Mouse (Mus musculus) MEL (cell line): Measurements from ENCODE around the gene Nes. TPM values are rescaled to one million over a fixed set of nuclear protein-coding genes. Genes with fewer than 3 reads are reported as not detected.
A peak's percentile ranks its signal among the peaks of the same experiment; 100 is the strongest.

ENCODE experiments used
- DNase-seq: peaks from one replicate; pipeline ENCODE4 v3.0.0; 2011; ENCODE audit warnings: low read depth, low spot score
- H3K27ac ChIP-seq: 2 replicates; pipeline ENCODE4 v1.5.1; 2012; ENCODE audit warnings: low read depth, mild to moderate bottlenecking, control low read depth, low read length, moderate library complexity; ENCODE audit not compliant: control insufficient read depth
- H3K27me3 ChIP-seq, 2 experiments: fragments of 150-350 bp in 1 of 2; sonication (generic) in 1 of 2; 2 replicates each; pipeline ENCODE4 v1.6.1; 2012; ENCODE audit warnings: low read length in 2 of 2, mild to moderate bottlenecking in 2 of 2, improper control_type of control experiment in 1 of 2, moderate library complexity in 1 of 2; ENCODE audit not compliant: insufficient read depth in 2 of 2, control insufficient read depth in 1 of 2
- H3K36me3 ChIP-seq, 2 experiments: 2 replicates each; pipeline ENCODE4 v1.6.1; 2012 to 2014; ENCODE audit warnings: low read length in 2 of 2, improper control_type of control experiment in 1 of 2, inconsistent platforms in 1 of 2, mild to moderate bottlenecking in 1 of 2; ENCODE audit not compliant: insufficient read depth in 2 of 2, control insufficient read depth in 1 of 2
- H3K4me1 ChIP-seq, 2 experiments: fragments of 150-350 bp in 1 of 2; sonication (generic) in 1 of 2; 2 replicates each; pipeline ENCODE4 v1.6.1; 2012; ENCODE audit warnings: low read length in 2 of 2, improper control_type of control experiment in 1 of 2, mild to moderate bottlenecking in 1 of 2; ENCODE audit not compliant: insufficient read depth in 2 of 2, control insufficient read depth in 1 of 2
- H3K4me3 ChIP-seq, 2 experiments: fragments of 150-350 bp in 1 of 2; sonication (generic) in 1 of 2; 2 replicates each; pipeline ENCODE4 v1.5.1; 2012; ENCODE audit warnings: low read depth in 2 of 2, low read length in 2 of 2, mild to moderate bottlenecking in 2 of 2, moderate library complexity in 2 of 2, control low read depth in 1 of 2, improper control_type of control experiment in 1 of 2; ENCODE audit not compliant: control insufficient read depth in 1 of 2, insufficient read depth in 1 of 2
- H3K79me2 ChIP-seq: 2 replicates; pipeline ENCODE4 v1.6.1; 2012; ENCODE audit warnings: mild to moderate bottlenecking, low read length, moderate library complexity; ENCODE audit not compliant: control insufficient read depth, poor library complexity, insufficient read depth
- H3K9ac ChIP-seq: 2 replicates; pipeline ENCODE4 v1.6.1; 2012; ENCODE audit warnings: low read depth, mild to moderate bottlenecking, control low read depth, low read length, moderate library complexity; ENCODE audit not compliant: control insufficient read depth, poor library complexity, severe bottlenecking
- H3K9me3 ChIP-seq: fragments of 150-350 bp; sonication (generic); replicated peaks from 2 replicates; pipeline ENCODE4 v1.6.1; 2012; ENCODE audit warnings: mild to moderate bottlenecking, low read length, improper control_type of control experiment, moderate library complexity; ENCODE audit not compliant: insufficient read depth
- BHLHE40 ChIP-seq: IDR thresholded peaks from 2 replicates; pipeline ENCODE4 v1.6.1; 2012; ENCODE audit warnings: low read depth, mild to moderate bottlenecking, inconsistent platforms, low read length, improper control_type of control experiment, borderline replicate concordance
- CHD1 ChIP-seq: IDR thresholded peaks from 2 replicates; pipeline ENCODE4 v1.6.1; 2012; ENCODE audit warnings: low read depth, mild to moderate bottlenecking, inconsistent platforms, low read length, improper control_type of control experiment
- CTCF ChIP-seq, 3 experiments: IDR thresholded peaks in 2 of 3; conservative IDR thresholded peaks in 1 of 3; 2 replicates each; pipeline ENCODE4 v1.5.1; 2011 to 2012; ENCODE audit warnings: low read length in 3 of 3, low read depth in 2 of 3, mild to moderate bottlenecking in 2 of 3, improper control_type of control experiment in 1 of 3, inconsistent platforms in 1 of 3, mixed read lengths in 1 of 3, moderate library complexity in 1 of 3; ENCODE audit not compliant: control insufficient read depth in 1 of 3, insufficient read depth in 1 of 3, poor library complexity in 1 of 3, severe bottlenecking in 1 of 3
- ELF1 ChIP-seq: IDR thresholded peaks from 2 replicates; pipeline ENCODE4 v1.6.1; 2014; ENCODE audit warnings: low read depth, mild to moderate bottlenecking, inconsistent platforms, low read length, improper control_type of control experiment, moderate library complexity
- ETS1 ChIP-seq: IDR thresholded peaks from 2 replicates; pipeline ENCODE4 v1.6.1; 2012; ENCODE audit warnings: low read depth, mild to moderate bottlenecking, inconsistent platforms, low read length, improper control_type of control experiment, moderate library complexity
- MAX ChIP-seq: IDR thresholded peaks from 2 replicates; pipeline ENCODE4 v1.6.1; 2011; ENCODE audit warnings: low read length, improper control_type of control experiment
- MAZ ChIP-seq: IDR thresholded peaks from 2 replicates; pipeline ENCODE4 v1.6.1; 2012; ENCODE audit warnings: low read depth, mild to moderate bottlenecking, inconsistent platforms, low read length, improper control_type of control experiment
- MYC ChIP-seq: IDR thresholded peaks from 2 replicates; pipeline ENCODE4 v1.6.1; 2011; ENCODE audit warnings: low read depth, mild to moderate bottlenecking, low read length, improper control_type of control experiment, moderate library complexity
- NELFE ChIP-seq: IDR thresholded peaks from 2 replicates; pipeline ENCODE4 v1.6.1; 2011; ENCODE audit warnings: low read depth, low read length, improper control_type of control experiment
- POLR2A ChIP-seq, 2 experiments: IDR thresholded peaks; 2 replicates each; pipeline ENCODE4 v1.6.1; 2011 to 2012; ENCODE audit warnings: low read length in 2 of 2, mild to moderate bottlenecking in 2 of 2, control low read depth in 1 of 2, improper control_type of control experiment in 1 of 2, low read depth in 1 of 2, moderate library complexity in 1 of 2; ENCODE audit not compliant: control insufficient read depth in 1 of 2, insufficient read depth in 1 of 2, poor library complexity in 1 of 2
- RAD21 ChIP-seq: IDR thresholded peaks from 2 replicates; pipeline ENCODE4 v1.6.1; 2011; ENCODE audit warnings: mild to moderate bottlenecking, low read depth, low read length, improper control_type of control experiment
- SIN3A ChIP-seq: IDR thresholded peaks from 2 replicates; pipeline ENCODE4 v1.6.1; 2012; ENCODE audit warnings: low read length, improper control_type of control experiment, inconsistent platforms
- SMC3 ChIP-seq: IDR thresholded peaks from 2 replicates; pipeline ENCODE4 v1.6.1; 2011; ENCODE audit warnings: low read depth, low read length, improper control_type of control experiment
- TBP ChIP-seq: IDR thresholded peaks from 2 replicates; pipeline ENCODE4 v1.8.0; 2011; ENCODE audit warnings: low read depth, low read length, improper control_type of control experiment
- TCF12 ChIP-seq: IDR thresholded peaks from 2 replicates; pipeline ENCODE4 v1.6.1; 2014; ENCODE audit warnings: low read depth, mild to moderate bottlenecking, inconsistent platforms, low read length, improper control_type of control experiment, moderate library complexity
- UBTF ChIP-seq: IDR thresholded peaks from 2 replicates; pipeline ENCODE4 v1.6.1; 2012; ENCODE audit warnings: low read depth, mild to moderate bottlenecking, inconsistent platforms, low read length, improper control_type of control experiment, moderate library complexity, borderline replicate concordance; ENCODE audit not compliant: insufficient read depth
- USF1 ChIP-seq: IDR thresholded peaks from 2 replicates; pipeline ENCODE4 v1.6.1; 2014; ENCODE audit warnings: low read depth, mild to moderate bottlenecking, inconsistent platforms, low read length, improper control_type of control experiment, moderate library complexity
- USF2 ChIP-seq, 2 experiments: IDR thresholded peaks; 2 replicates each; pipeline ENCODE4 v1.6.1; 2011 to 2012; ENCODE audit warnings: improper control_type of control experiment in 2 of 2, low read length in 2 of 2, borderline replicate concordance in 1 of 2, inconsistent platforms in 1 of 2, low read depth in 1 of 2, mild to moderate bottlenecking in 1 of 2; ENCODE audit not compliant: insufficient read depth in 1 of 2
- ZC3H11A ChIP-seq: IDR thresholded peaks from 2 replicates; pipeline ENCODE4 v1.6.1; 2012; ENCODE audit warnings: low read depth, mild to moderate bottlenecking, inconsistent platforms, low read length, improper control_type of control experiment
- ZKSCAN1 ChIP-seq: IDR thresholded peaks from 2 replicates; pipeline ENCODE4 v1.6.1; 2012; ENCODE audit warnings: low read depth, mild to moderate bottlenecking, inconsistent platforms, low read length, improper control_type of control experiment, moderate library complexity
- polyA plus RNA-seq, 2 experiments: library from polyadenylated mRNA; stranded (reverse) in 1 of 2; unstranded in 1 of 2; fragments of >175 nt in 1 of 2; fragments of >200 nt in 1 of 2; gene quantifications; 2 replicates each; pipeline versions ENCODE4 v1.2.1 to v1.2.4; 2012; ENCODE audit warnings: low replicate concordance in 2 of 2, low read depth in 1 of 2; ENCODE audit not compliant: insufficient read length in 2 of 2, insufficient read depth in 1 of 2, missing spikeins in 1 of 2
- total RNA-seq: library from RNA; depleted of rRNA; stranded (reverse); fragments of 300-350 nt; gene quantifications from 2 replicates; pipeline ENCODE4 v1.2.3, GENCODE M21; 2012

Gene Nes
- total and polyA plus RNA-seq, 3 experiments, result 0.01 TPM; not detected in 2

DNA sequence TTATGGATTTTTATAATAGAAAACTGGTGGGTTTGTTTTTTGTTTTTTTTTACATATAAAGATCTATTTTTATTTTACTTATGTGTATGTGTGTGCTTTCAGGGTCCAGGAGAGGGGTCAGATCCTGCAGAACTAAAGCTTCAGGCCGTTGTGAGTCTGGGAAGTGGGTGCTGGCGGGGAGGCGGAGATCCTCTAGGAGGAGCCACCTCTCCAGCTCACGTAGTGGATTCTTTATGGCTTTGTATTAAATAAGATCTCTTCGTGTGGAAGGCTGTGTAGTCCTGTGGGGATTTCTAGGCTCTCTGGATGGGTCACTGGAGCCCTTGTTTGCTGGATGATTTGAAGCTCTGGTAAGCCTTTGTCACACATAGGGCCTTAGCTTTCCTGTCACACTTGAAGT, 30.3 kb upstream of the Nes start:
- DNase-seq, result no peak
- Histone ChIP-seq H3K79me2 (peaks cover 14% of the 10 kb centered on the region), H3K9ac (no peak overlapping the region), H3K9me3 (no peaks in the 10 kb centered on the region), H3K36me3 (peaks cover 0 to 42% of the 10 kb centered on the region in 2 experiments; a peak in 3 of 4 replicates), H3K4me1 (no peaks in the 10 kb centered on the region; a peak in 1 of 4 replicates), H3K4me3 (no peak overlapping the region), H3K27ac (no peak overlapping the region), H3K27me3 (no peaks in the 10 kb centered on the region)
- no peak for TF ChIP-seq SIN3A
- no peak for TF ChIP-seq CHD1
- no peak for TF ChIP-seq MYC
- TF ChIP-seq NELFE, result no peak
- TF ChIP-seq UBTF, result no peak
- no peak for TF ChIP-seq MAZ
- no peak for TF ChIP-seq POLR2A (IDR thresholded peaks at IDR 0.05; ENCODE audit: control insufficient read depth in 1 of 2, insufficient read depth in 1 of 2, low read depth in 1 of 2, low read length in 2 of 2, poor library complexity in 1 of 2)
- no peak for TF ChIP-seq CTCF (IDR thresholded peaks at IDR 0.05 in 2 of 3, conservative IDR thresholded peaks at IDR 0.05 in 1 of 3; ENCODE audit: control insufficient read depth in 1 of 3, insufficient read depth in 1 of 3, low read depth in 2 of 3, low read length in 3 of 3, poor library complexity in 1 of 3, severe bottlenecking in 1 of 3)
- no peak for TF ChIP-seq BHLHE40
- no peak for TF ChIP-seq ZC3H11A
- TF ChIP-seq USF2 (IDR thresholded peaks at IDR 0.05; ENCODE audit: borderline replicate concordance in 1 of 2, insufficient read depth in 1 of 2, low read depth in 1 of 2, low read length in 2 of 2), result no peak

DNA sequence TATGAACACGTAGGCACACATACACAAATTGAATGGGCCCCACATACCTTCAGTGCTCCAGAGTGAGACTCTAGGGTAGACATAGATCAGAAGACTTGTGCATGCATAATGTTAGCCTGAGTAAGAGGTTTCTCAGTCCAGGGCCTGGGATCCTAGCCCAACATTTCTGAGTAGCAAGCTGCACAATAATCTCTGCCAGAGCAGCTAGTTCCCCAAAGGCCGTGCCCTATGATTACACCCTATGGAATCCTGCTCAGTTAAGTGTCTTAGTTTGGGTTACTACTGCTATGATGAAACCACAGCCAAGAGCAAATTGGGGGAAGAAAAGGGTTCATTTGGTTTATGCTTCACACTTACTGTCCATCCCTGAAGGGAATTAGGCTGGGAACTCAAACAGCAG, 28.4 kb upstream of the Nes start:
- H3K36me3 ChIP-seq, result peaks cover 0 to 31% of the 10 kb centered on the region in 2 experiments; a peak in 2 of 4 replicates
- no peaks in the 10 kb centered on the region for H3K9me3 ChIP-seq
- no peak for TF ChIP-seq USF2 (IDR thresholded peaks at IDR 0.05; ENCODE audit: borderline replicate concordance in 1 of 2, insufficient read depth in 1 of 2, low read depth in 1 of 2, low read length in 2 of 2)
- no peak for TF ChIP-seq ETS1
- TF ChIP-seq RAD21, result no peak
- H3K4me3 ChIP-seq, result no peak overlapping the region
- H3K79me2 ChIP-seq, result peaks cover under 1% of the 10 kb centered on the region; the same call in 1 of the 2 replicates
- H3K4me1 ChIP-seq, result no peaks in the 10 kb centered on the region; a peak in 1 of 4 replicates
- no peak overlapping the region for H3K9ac ChIP-seq
- H3K27ac ChIP-seq, result no peak overlapping the region
- no peaks in the 10 kb centered on the region for H3K27me3 ChIP-seq
- no peak for DNase-seq

DNA sequence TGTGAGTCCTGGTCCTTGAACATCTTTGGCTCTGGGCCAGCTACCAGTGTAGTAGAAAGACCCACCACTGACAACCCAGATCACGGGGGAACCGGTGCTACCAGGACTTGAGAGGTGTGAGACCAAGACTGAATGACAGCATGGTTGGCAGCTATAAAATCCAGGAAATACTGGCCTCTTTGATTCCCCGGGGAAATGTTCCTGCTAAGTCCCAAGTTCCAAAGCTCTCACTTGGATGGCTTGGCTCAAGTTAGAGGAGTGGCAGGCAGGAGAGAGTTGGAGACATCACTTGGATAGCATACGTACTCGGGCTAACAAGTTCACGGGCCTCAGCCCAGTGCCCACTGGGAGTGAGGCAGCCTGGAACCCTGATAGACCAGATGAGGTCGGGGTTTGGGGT, 27.3 kb upstream of the Nes start:
- Histone ChIP-seq H3K4me1 (no peaks in the 10 kb centered on the region), H3K4me3 (no peak overlapping the region), H3K27ac (no peak overlapping the region), H3K79me2 (no peaks in the 10 kb centered on the region), H3K9ac (no peak overlapping the region), H3K9me3 (no peaks in the 10 kb centered on the region), H3K27me3 (no peaks in the 10 kb centered on the region), H3K36me3 (peaks cover 0 to 24% of the 10 kb centered on the region in 2 experiments; a peak in 2 of 4 replicates)
- no peak for DNase-seq
- TF ChIP-seq ELF1 (no peak), MAX (no peak), TCF12 (no peak), MAZ (no peak), SMC3 (no peak), TBP (no peak), ZKSCAN1 (no peak), POLR2A (IDR thresholded peaks at IDR 0.05; ENCODE audit: control insufficient read depth in 1 of 2, insufficient read depth in 1 of 2, low read depth in 1 of 2, low read length in 2 of 2, poor library complexity in 1 of 2) (peak in 1 of 2 experiments; percentile 12; a peak in 1 of 4 replicates), USF1 (no peak)
